Comparison of ENCODE assay signal across 12 mouse cellular contexts in genomic region chr5:16002431-16003063, GRCm38 (mm10).
DNase-seq lines count a peak whose midpoint lies in the region; ATAC-seq and TF ChIP-seq lines count a peak whose summit lies in the region.
"Had no signal": no experiment of that assay in that cellular context is flagged by ENCODE, and none has a peak within 500 bp of the region (broad histone marks: within the 10 kb centered on the region; RNA-seq: fewer than 3 reads in every experiment).

No protein-coding gene starts in this region.

- peak; percentile 35 to 54 for DNase-seq in cerebellum, postnatal 14 days
- DNase-seq in cerebellum, adult 9-10 months = no peak
- DNase-seq in lung, postnatal 0 days (ENCODE audit: low spot score) = peak; percentile 34
- DNase-seq in lung, postnatal 25 days (ENCODE audit: low spot score) = no peak
- DNase-seq in mesoderm, embryonic 11.5 days (ENCODE audit: low read depth, low spot score) = peak; percentile 71
- peak; percentile 42 for DNase-seq in retina, postnatal 1 day
- no peak for DNase-seq in gastrocnemius, postnatal 14 days
- DNase-seq in heart, adult 11 months = no peak
- DNase-seq: adrenal gland, postnatal 10 days; cerebellum, adult 9-11 months had no signal

- peak; percentile 52 for ATAC-seq in lung, postnatal 0 days

- TF ChIP-seq CTCF in lung, postnatal 0 days (IDR thresholded peaks at IDR 0.05) = no peak

- H3K4me1 ChIP-seq in lung, postnatal 0 days (ENCODE audit: insufficient read depth, low read depth, low read length) = no peaks in the 10 kb centered on the region; the same call in 1 of the 2 replicates

- H3K4me2 ChIP-seq in lung, postnatal 0 days (replicated peaks; ENCODE audit: low read depth, low read length) = 0 out of 2 replicates have a peak overlapping the region, but pooled peaks have one; percentile 14
- H3K4me2 ChIP-seq: heart, embryonic 15.5 days had no signal

- 14% methylated on average over 9 of the region's 9 CpGs for WGBS in lung, postnatal 0 days

- H3K4me3 ChIP-seq in lung, postnatal 0 days (ENCODE audit: low read depth, low read length) = no peak overlapping the region
- H3K4me3 ChIP-seq: heart, embryonic 15.5 days had no signal

- no peak overlapping the region for H3K27ac ChIP-seq in lung, postnatal 0 days (ENCODE audit: low read length)
- H3K27ac ChIP-seq: heart, embryonic 15.5 days; stomach, postnatal 0 days had no signal

- no peak for TF ChIP-seq EP300 in lung, postnatal 0 days (IDR thresholded peaks at IDR 0.05)

- H3K9ac ChIP-seq in lung, postnatal 0 days (replicated peaks; ENCODE audit: low read depth) = no peak overlapping the region
- H3K9ac ChIP-seq: heart, embryonic 15.5 days had no signal

- H3K27me3 ChIP-seq in lung, postnatal 0 days (replicated peaks; ENCODE audit: insufficient read depth, low read length) = no peaks in the 10 kb centered on the region
- H3K27me3 ChIP-seq: heart, embryonic 15.5 days had no signal

- H3K36me3 ChIP-seq in lung, postnatal 0 days (ENCODE audit: insufficient read depth, low read length) = no peaks in the 10 kb centered on the region
- H3K36me3 ChIP-seq: heart, embryonic 15.5 days had no signal

- H3K9me3 ChIP-seq in lung, postnatal 0 days (ENCODE audit: low read length) = no peaks in the 10 kb centered on the region
- H3K9me3 ChIP-seq: heart, embryonic 15.5 days had no signal

- intact Hi-C loops in gastrocnemius, postnatal 14 days (cut with DNase I; ENCODE audit: low total_unique reads) = no loop called here

Comparison
In these comparisons a context has a peak if more than half of its experiments do, and no peak if none do; other contexts are left out.
1. DNase-seq: peak in cerebellum, postnatal 14 days (2 of 2), lung, postnatal 0 days (single experiment), mesoderm, embryonic 11.5 days (single experiment) and retina, postnatal 1 day (single experiment); none in cerebellum, adult 9-10 months (single experiment), lung, postnatal 25 days (single experiment), gastrocnemius, postnatal 14 days (single experiment) and heart, adult 11 months (single experiment).